Mouse (Mus musculus): Measurements from ENCODE around the gene Slc25a34. TPM values are rescaled to one million over a fixed set of nuclear protein-coding genes. Genes with fewer than 3 reads are reported as not detected.

The Slc25a34 gene
- polyA plus RNA-seq, 1 experiment from 2014 or later, result 0.10 TPM

DNA sequence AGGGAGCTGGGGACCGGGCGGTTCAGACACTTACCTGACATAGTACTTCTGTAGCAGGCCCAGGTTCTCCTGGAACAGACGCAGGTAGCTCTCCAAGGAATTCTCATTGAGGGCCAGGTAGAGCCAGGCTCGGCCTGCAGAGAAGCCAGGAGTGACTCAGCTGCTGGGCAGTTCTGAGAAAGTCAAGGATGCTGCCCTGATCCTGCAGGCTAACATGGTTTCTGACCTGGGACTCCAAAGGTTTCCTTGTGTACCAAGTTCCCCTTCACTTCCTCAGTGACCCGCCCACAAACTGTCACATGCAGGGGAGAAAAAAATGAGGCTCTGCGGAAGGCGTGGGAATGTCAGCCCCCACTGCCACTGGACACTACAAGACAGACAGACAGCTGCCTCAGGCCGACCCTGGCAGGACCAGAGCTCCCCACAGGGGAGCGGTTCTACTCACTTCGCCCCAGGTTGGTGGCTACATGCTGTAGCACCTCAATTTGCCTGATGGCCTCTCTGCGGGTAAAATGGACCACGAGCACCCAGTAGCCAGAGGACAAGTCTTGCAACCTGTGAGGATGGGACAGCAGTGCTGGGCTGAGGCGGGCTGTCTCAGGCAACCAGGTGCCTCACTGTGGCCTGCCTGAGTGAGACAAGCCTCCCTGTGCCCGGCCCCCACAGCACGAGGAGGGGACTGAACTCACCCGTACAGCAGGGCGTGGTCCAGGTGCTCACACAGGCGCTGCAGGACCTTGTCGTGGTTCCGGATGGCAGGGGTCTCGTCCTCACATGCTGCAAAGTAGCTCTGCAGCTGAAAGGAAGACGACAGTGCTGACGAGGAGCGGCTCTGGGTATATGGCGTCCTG, 18.6 kb upstream of the Slc25a34 start:
- no peak for ATAC-seq (ENCODE audit: low FRiP score)
- peaks cover 44% of the 10 kb centered on the region for H3K36me3 ChIP-seq
- H3K4me1 ChIP-seq, result peaks cover 16% of the 10 kb centered on the region
- no peak overlapping the region for H3K4me2 ChIP-seq
- no peaks in the 10 kb centered on the region for H3K9me3 ChIP-seq (replicated peaks)
- H3K27ac ChIP-seq (replicated peaks), result peak overlapping the region; percentile 60; the same call in 1 of the 2 replicates
- 92% methylated on average over 25 of the region's 25 CpGs for WGBS
- no peak overlapping the region for H3K9ac ChIP-seq (replicated peaks)
- no peak overlapping the region for H3K4me3 ChIP-seq (replicated peaks)
- H3K27me3 ChIP-seq (replicated peaks), result no peaks in the 10 kb centered on the region

- Histone ChIP-seq H3K27ac (replicated peaks) (no peak overlapping the region; the same call in 1 of the 2 replicates), H3K36me3 (peaks cover 51% of the 10 kb centered on the region), H3K4me1 (peaks cover 16% of the 10 kb centered on the region), H3K27me3 (replicated peaks) (no peaks in the 10 kb centered on the region), H3K9ac (replicated peaks) (no peak overlapping the region), H3K4me2 (no peak overlapping the region), H3K9me3 (replicated peaks) (no peaks in the 10 kb centered on the region), H3K4me3 (replicated peaks) (no peak overlapping the region)
- 92% methylated on average over 7 of the region's 7 CpGs for WGBS
- no peak for ATAC-seq (ENCODE audit: low FRiP score)
Measured at GRCm38 (mm10) chr4:141641353-141641771, 17.7 kb upstream of the Slc25a34 start.

DNA sequence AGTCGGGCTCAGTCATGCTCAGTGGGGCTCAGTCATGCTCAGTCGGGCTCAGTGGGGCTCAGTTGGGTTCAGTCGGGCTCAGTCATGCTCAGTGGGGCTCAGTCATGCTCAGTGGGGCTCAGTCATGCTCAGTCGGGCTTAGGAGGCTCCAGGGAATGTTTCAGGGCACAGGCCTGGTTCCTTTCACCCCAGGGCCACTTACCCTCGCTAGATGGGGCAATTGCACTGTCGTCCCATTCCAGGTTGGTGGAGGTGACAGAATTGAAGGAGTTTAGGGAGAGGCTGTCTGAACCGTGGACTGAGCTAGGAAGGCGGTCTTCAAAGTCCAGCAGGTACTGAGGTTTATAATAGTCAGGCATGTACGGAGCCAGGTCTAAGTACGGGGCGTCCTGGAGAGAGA, 15.9 kb upstream of the Slc25a34 start:
- Histone ChIP-seq H3K4me2 (no peak overlapping the region), H3K27ac (replicated peaks) (no peak overlapping the region), H3K9ac (replicated peaks) (no peak overlapping the region), H3K27me3 (replicated peaks) (no peaks in the 10 kb centered on the region), H3K9me3 (replicated peaks) (no peaks in the 10 kb centered on the region), H3K36me3 (peaks cover 62% of the 10 kb centered on the region), H3K4me3 (replicated peaks) (no peak overlapping the region), H3K4me1 (peaks cover 16% of the 10 kb centered on the region)
- WGBS, result 71% methylated on average over 11 of the region's 11 CpGs
- ATAC-seq (ENCODE audit: low FRiP score), result no peak

DNA sequence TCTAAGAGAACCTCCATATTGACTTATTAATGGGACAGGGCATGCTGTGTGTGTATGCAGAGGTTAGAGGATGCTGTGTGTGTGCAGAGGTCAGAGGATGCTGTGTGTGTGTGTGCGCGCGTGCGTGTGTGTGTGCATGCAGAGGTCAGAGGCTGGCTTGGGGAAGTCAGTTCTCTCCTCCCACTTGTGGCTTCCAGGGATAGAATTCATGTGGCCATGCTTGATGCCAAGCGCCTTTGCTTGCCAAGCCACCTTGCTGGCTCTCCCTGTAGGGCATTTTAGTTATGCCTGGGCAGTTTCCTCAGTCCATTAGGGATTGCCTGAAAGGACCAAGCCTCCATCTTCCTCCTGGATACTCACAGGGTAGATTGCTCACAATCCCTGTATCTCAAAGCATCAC, 13.1 kb upstream of the Slc25a34 start:
- Histone ChIP-seq H3K4me1 (no peaks in the 10 kb centered on the region), H3K36me3 (peaks cover 76% of the 10 kb centered on the region), H3K27me3 (replicated peaks) (no peaks in the 10 kb centered on the region), H3K9me3 (replicated peaks) (no peaks in the 10 kb centered on the region), H3K27ac (replicated peaks) (no peak overlapping the region), H3K9ac (replicated peaks) (no peak overlapping the region), H3K4me2 (no peak overlapping the region), H3K4me3 (replicated peaks) (no peak overlapping the region)
- 95% methylated on average over 5 of the region's 5 CpGs for WGBS
- no peak for ATAC-seq (ENCODE audit: low FRiP score)

DNA sequence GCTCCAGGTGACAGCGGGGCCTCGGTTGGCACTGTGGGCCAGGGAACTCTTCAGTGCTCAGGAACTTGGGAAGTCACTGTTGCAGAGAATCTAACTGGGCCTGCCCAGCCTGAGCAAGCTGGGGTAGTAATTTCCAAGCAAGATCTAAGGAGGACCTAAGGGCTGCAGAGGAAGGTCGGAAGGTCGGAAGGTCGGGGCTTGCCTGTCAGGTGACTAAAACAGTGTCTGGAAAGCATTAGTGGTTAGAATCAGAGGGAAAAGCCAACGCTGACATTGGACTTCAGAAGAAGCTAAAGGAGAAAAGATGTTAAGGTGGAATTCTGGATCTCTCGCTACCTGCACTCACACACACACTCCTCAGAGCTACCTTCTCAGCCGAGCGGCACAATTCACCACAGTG, 12.4 kb upstream of the Slc25a34 start:
- Histone ChIP-seq H3K9me3 (replicated peaks) (no peaks in the 10 kb centered on the region), H3K4me1 (no peaks in the 10 kb centered on the region), H3K27me3 (replicated peaks) (no peaks in the 10 kb centered on the region), H3K4me3 (replicated peaks) (no peak overlapping the region), H3K27ac (replicated peaks) (no peak overlapping the region), H3K36me3 (peaks cover 76% of the 10 kb centered on the region), H3K9ac (replicated peaks) (no peak overlapping the region), H3K4me2 (no peak overlapping the region)
- ATAC-seq (ENCODE audit: low FRiP score), result no peak
- WGBS, result 91% methylated on average over 9 of the region's 9 CpGs

DNA sequence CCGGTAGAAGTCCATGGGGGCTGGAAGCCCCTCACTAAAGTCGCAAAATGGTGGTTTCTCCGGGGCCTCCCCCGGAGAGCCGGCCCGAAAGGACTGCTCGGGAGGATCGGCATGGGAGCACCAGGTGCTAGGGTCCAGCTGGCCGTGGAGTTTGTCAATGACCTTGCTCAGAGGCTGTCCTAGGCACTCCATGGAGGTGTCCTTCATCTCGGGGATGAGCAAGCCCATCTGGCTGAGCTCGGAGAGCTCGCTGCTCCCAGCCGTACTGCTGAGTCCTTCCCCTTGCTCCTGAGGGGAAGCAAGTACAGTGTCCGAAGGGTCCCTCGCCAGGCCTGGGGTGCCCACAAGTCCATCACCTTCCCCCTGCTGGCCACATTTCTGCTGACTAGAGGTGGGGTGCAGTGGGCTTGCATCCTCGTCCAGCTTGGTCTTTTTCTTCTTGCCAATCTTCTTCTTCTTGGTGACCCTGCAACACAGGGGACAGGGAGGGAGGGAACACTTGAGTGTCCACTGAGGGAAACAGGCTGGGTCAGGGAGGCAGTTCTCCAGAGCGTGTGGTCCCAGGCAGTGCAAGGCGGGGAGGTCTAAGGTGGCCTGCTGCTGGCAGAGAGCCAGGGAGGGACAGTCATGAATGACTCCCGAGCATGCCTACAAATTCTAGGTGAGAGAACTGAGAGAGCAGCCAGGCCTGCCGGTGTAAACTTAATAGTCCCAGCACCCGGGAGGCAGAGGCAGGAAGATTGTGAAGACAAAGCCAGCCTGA, 8.7 kb upstream of the Slc25a34 start:
- WGBS, result 94% methylated on average over 21 of the region's 21 CpGs
- ATAC-seq (ENCODE audit: low FRiP score), result no peak
- Histone ChIP-seq H3K36me3 (peaks cover 89% of the 10 kb centered on the region), H3K9ac (replicated peaks) (no peak overlapping the region), H3K4me2 (no peak overlapping the region), H3K27me3 (replicated peaks) (no peaks in the 10 kb centered on the region), H3K9me3 (replicated peaks) (no peaks in the 10 kb centered on the region), H3K4me1 (no peaks in the 10 kb centered on the region), H3K4me3 (replicated peaks) (no peak overlapping the region), H3K27ac (replicated peaks) (no peak overlapping the region)

GRCm38 (mm10) chr4:141631250-141631649, 7.6 kb upstream of the Slc25a34 start:
- H3K27ac ChIP-seq (replicated peaks), result no peak overlapping the region
- no peak for ATAC-seq (ENCODE audit: low FRiP score)
- H3K4me2 ChIP-seq, result no peak overlapping the region
- peaks cover 86% of the 10 kb centered on the region for H3K36me3 ChIP-seq
- H3K27me3 ChIP-seq (replicated peaks), result no peaks in the 10 kb centered on the region
- 95% methylated on average over 20 of the region's 20 CpGs for WGBS
- no peak overlapping the region for H3K4me3 ChIP-seq (replicated peaks)
- no peaks in the 10 kb centered on the region for H3K4me1 ChIP-seq
- no peaks in the 10 kb centered on the region for H3K9me3 ChIP-seq (replicated peaks)
- no peak overlapping the region for H3K9ac ChIP-seq (replicated peaks)

- WGBS, result 94% methylated on average over 11 of the region's 11 CpGs
- no peak for ATAC-seq (ENCODE audit: low FRiP score)
- no peaks in the 10 kb centered on the region for H3K9me3 ChIP-seq (replicated peaks)
Measured at GRCm38 (mm10) chr4:141630021-141630420, 6.4 kb upstream of the Slc25a34 start.

DNA sequence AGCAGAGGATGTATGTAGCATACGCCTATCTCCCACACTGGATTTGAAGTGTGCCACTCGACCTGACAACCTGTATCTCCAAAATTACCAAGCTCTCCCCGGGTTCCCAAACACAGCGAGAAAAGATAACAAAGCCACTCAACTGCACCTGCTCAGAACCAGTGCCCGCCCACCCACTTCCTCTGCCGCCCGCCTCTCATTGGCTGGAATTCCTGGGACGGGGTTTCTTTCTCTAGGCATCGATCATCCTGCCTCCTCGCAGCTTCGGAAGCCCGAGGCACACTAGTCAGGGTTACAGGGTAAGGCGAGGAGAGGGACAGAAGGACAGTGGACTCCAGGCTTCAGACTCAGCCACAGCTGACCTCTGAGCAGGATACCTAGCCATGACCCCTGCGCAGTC, 5.0 kb upstream of the Slc25a34 start:
- no peaks in the 10 kb centered on the region for H3K27me3 ChIP-seq (replicated peaks)
- WGBS, result 85% methylated on average over 14 of the region's 14 CpGs
- H3K36me3 ChIP-seq, result peaks cover 78% of the 10 kb centered on the region
- 0 out of 2 replicates have a peak, but pooled peaks cover 2% of the 10 kb centered on the region for H3K4me1 ChIP-seq
- no peak for ATAC-seq (ENCODE audit: low FRiP score)
- no peak overlapping the region for H3K9ac ChIP-seq (replicated peaks)
- no peak overlapping the region for H3K4me3 ChIP-seq (replicated peaks)
- H3K9me3 ChIP-seq (replicated peaks), result no peaks in the 10 kb centered on the region
- no peak overlapping the region for H3K4me2 ChIP-seq
- H3K27ac ChIP-seq (replicated peaks), result no peak overlapping the region

More at GRCm38 (mm10) chr4:141630021-141630420, 6.4 kb upstream of the Slc25a34 start:
- no peak overlapping the region for H3K4me2 ChIP-seq
- no peaks in the 10 kb centered on the region for H3K4me1 ChIP-seq
- H3K36me3 ChIP-seq, result peaks cover 87% of the 10 kb centered on the region
- no peak overlapping the region for H3K27ac ChIP-seq (replicated peaks)
- H3K4me3 ChIP-seq (replicated peaks), result no peak overlapping the region
- H3K27me3 ChIP-seq (replicated peaks), result no peaks in the 10 kb centered on the region
- H3K9ac ChIP-seq (replicated peaks), result no peak overlapping the region

DNA sequence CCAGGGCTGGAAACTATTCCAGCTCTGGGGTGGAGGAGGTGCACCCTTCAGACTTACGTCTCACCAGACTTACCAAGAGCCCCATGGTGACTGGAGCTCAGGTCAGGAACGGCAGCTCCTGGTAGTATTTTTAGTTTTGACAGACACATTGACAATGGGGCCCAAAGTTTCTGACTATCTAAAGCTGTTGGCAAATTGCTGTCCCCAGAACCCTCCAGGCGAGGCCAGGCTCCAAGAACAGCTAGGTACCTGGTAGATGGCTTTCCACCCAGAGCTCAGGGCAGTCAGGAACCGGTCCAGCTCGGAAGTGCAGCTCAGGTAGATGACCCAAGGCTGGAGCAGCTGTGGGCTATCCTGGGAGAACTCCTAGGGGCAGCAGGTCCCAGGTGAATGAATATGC, 3.9 kb upstream of the Slc25a34 start:
- Histone ChIP-seq H3K9ac (replicated peaks) (no peak overlapping the region), H3K4me2 (no peak overlapping the region), H3K9me3 (replicated peaks) (no peaks in the 10 kb centered on the region), H3K4me1 (0 out of 2 replicates have a peak, but pooled peaks cover 3% of the 10 kb centered on the region), H3K27ac (replicated peaks) (no peak overlapping the region), H3K36me3 (peaks cover 68% of the 10 kb centered on the region), H3K4me3 (replicated peaks) (no peak overlapping the region), H3K27me3 (replicated peaks) (no peaks in the 10 kb centered on the region)
- no peak for ATAC-seq (ENCODE audit: low FRiP score)
- WGBS, result 93% methylated on average over 5 of the region's 5 CpGs

- no peak for ATAC-seq (ENCODE audit: low FRiP score)
- Histone ChIP-seq H3K9me3 (replicated peaks) (no peaks in the 10 kb centered on the region), H3K27ac (replicated peaks) (no peak overlapping the region), H3K36me3 (peaks cover 53% of the 10 kb centered on the region), H3K27me3 (replicated peaks) (no peaks in the 10 kb centered on the region), H3K9ac (replicated peaks) (no peak overlapping the region), H3K4me1 (0 out of 2 replicates have a peak, but pooled peaks cover 3% of the 10 kb centered on the region), H3K4me2 (no peak overlapping the region), H3K4me3 (replicated peaks) (no peak overlapping the region)
- WGBS, result 92% methylated on average over 16 of the region's 16 CpGs
Measured at GRCm38 (mm10) chr4:141625774-141626550, 2.3 kb upstream of the Slc25a34 start.

Data from neural tube, embryonic 15.5 days (tissue).